Mouse (Mus musculus) intestine, embryonic 14.5 days (tissue): ENCODE measurements around the gene Cd2. TPM values are rescaled to one million over a fixed set of nuclear protein-coding genes. Genes with fewer than 3 reads are reported as not detected.

Source experiments
- ATAC-seq: fragments of 200-750 bp; cut with Nextera tagmentation; replicated peaks from 2 replicates; pipeline ENCODE4 v1.8.0; 2017; ENCODE audit warnings: low read depth, moderate number of reproducible peaks, moderate TSS enrichment, moderate library complexity; ENCODE audit not compliant: low FRiP score, low TSS enrichment
- DNase-seq: peaks from one replicate; pipeline ENCODE4 v3.0.0-alpha.2; 2018; ENCODE audit warnings: low spot score
- H3K27ac ChIP-seq: fragments of 300-500 bp; sonication (generic); 2 replicates; pipeline ENCODE4 v1.5.1; 2014; ENCODE audit warnings: low read depth, mild to moderate bottlenecking, control low read depth
- H3K27me3 ChIP-seq: fragments of 300-500 bp; sonication (generic); replicated peaks from 2 replicates; pipeline ENCODE4 v1.6.1; 2014; ENCODE audit warnings: low read length, control low read depth; ENCODE audit not compliant: control insufficient read depth, insufficient read depth
- H3K36me3 ChIP-seq: fragments of 300-500 bp; sonication (generic); 2 replicates; pipeline ENCODE4 v1.6.1; 2014; ENCODE audit warnings: low read length, control low read depth; ENCODE audit not compliant: control insufficient read depth, insufficient read depth
- H3K4me1 ChIP-seq: fragments of 300-500 bp; sonication (generic); replicated peaks from 2 replicates; pipeline ENCODE4 v1.6.1; 2014; ENCODE audit warnings: low read length, control low read depth, mixed read lengths; ENCODE audit not compliant: control insufficient read depth, insufficient read depth
- H3K4me2 ChIP-seq: fragments of 300-500 bp; sonication (generic); 2 replicates; pipeline ENCODE4 v1.6.1; 2014; ENCODE audit warnings: low read length
- H3K4me3 ChIP-seq: fragments of 300-500 bp; sonication (generic); 2 replicates; pipeline ENCODE4 v1.5.1; 2014; ENCODE audit warnings: low read depth, low read length, control low read depth, mixed read lengths
- H3K9ac ChIP-seq: fragments of 300-500 bp; sonication (generic); 2 replicates; pipeline ENCODE4 v1.6.1; 2014; ENCODE audit warnings: mild to moderate bottlenecking, low read length
- H3K9me3 ChIP-seq: fragments of 300-500 bp; sonication (generic); 2 replicates; pipeline ENCODE4 v1.6.1; 2016; ENCODE audit warnings: low read length, control low read depth; ENCODE audit not compliant: control insufficient read depth
- WGBS: fragments of 180-500 bp; shearing (Covaris S2); extraction: QIAGEN DNeasy Blood & Tissue Kit; methylation state at CpG from one replicate; pipeline ENCODE4 v1.1.7; 2014; 5-methylcytosine and 5-hydroxymethylcytosine counted together
- polyA plus RNA-seq: library from polyadenylated mRNA; unstranded; fragments of >200 nt; fragmentation: Nextera tagmentation; extraction: Ambion mirVana; gene quantifications from 2 replicates; pipeline ENCODE4 v1.2.1, GENCODE M21; 2014

Gene Cd2
- polyA plus RNA-seq, 1 experiment from 2014 or later: 0.28 TPM

DNA sequence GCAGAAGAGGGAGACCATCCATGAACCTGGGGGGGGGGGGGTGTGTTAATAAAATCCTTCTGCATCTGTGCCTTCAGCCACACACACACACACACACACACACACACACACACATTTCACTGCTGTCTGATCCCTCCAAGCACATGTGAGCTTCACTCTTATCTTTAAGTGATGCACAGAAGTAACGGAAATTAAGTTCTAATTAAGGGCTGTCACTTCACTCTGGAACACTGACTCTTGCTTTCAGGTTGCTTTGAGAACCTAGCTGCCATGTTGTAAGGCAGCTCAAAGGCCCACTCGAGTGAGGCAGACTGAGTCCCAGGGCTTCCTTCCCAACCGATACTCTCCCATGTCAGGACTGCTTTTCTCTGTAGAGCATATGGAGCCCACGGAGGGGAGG, 5.9 kb downstream of the Cd2 start:
- WGBS: 71% methylated on average over 4 of the region's 4 CpGs

DNA sequence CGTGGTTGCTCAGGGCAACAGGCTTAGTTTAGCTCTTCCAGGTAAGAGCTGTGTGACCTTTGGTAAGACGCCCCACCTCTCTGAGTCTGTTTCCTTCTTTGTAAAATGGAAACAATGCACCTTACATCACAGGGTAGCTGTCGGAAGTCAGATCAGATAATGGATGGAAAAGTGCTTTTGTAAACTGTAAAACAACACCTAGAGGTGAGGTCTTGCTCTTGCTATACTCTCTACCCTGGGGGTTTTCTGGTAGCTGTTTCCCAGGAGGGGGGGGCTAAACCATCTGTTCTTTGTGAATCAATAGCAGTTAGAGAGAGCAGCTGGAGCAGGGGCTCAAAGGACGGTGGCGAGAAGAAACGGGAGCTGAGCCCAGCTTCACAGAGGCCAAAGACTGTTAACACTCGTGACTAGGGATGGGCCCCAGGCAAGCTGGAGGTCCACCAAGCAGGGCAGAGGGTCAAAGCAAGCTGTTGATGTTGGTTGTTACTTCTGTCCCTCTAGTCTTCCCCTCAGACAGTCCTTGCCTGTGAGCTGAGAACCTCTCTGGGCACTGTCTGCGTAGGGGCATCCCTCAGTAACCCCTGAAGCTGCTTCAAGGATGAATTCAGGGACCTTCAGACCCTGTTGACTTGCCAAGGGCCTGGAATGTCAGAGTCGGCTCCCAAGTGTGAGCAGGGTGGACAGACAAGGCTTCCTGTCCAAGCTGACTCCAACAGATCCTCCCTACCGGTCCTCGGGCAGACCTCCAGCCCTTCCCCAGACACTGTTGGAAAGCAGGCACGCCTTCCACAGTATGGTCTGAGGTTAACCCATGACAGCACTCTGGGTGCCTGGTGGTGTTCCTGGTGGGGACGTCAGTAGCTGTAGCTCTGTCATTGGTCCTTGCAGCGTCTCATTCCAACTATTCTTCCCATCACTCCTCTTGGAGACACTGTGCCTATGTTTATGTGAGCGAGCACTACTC, 7.1 kb downstream of the Cd2 start:
- Histone ChIP-seq H3K9me3 (no peaks in the 10 kb centered on the region), H3K4me1 (peaks cover 8% of the 10 kb centered on the region), H3K36me3 (no peaks in the 10 kb centered on the region), H3K27ac (peak overlapping the region; percentile 30; the same call in 1 of the 2 replicates), H3K4me3 (no peak overlapping the region), H3K9ac (no peak overlapping the region), H3K4me2 (no peak overlapping the region), H3K27me3 (no peaks in the 10 kb centered on the region)
- ATAC-seq (no peak), DNase-seq (no peak)
- 46% methylated on average over 15 of the region's 15 CpGs for WGBS

More for the DNA sequence above, 5.9 kb downstream of the Cd2 start:
- DNase-seq (no peak), ATAC-seq (no peak)
- Histone ChIP-seq H3K4me2 (no peak overlapping the region), H3K9ac (no peak overlapping the region), H3K4me1 (peaks cover 8% of the 10 kb centered on the region), H3K27me3 (no peaks in the 10 kb centered on the region), H3K4me3 (no peak overlapping the region), H3K36me3 (no peaks in the 10 kb centered on the region), H3K9me3 (no peaks in the 10 kb centered on the region), H3K27ac (no peak overlapping the region)

DNA sequence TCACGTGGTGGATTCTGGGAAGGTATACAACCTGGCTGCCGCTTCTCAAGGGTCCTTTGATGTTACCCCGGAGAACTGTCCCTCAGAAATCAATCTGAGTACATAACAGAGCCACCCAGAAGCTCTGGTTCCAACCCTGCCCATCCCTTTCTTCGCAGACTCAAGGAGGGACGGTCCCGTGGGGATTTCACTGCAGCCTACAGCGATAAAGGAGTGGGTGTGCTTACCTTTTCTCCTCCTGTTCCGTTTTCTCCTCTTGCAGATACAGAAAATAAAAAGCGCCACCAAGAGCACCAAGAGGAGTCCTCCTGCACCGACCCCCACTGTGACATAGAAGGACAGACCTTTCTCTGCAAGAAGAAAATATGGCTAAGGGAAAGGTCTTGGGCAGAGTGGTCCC, 8.2 kb downstream of the Cd2 start:
- Histone ChIP-seq H3K36me3 (no peaks in the 10 kb centered on the region), H3K4me3 (no peak overlapping the region), H3K27ac (no peak overlapping the region), H3K27me3 (no peaks in the 10 kb centered on the region), H3K9me3 (no peaks in the 10 kb centered on the region), H3K9ac (no peak overlapping the region), H3K4me1 (peaks cover 8% of the 10 kb centered on the region), H3K4me2 (no peak overlapping the region)
- ATAC-seq (no peak), DNase-seq (no peak)
- 68% methylated on average over 10 of the region's 10 CpGs for WGBS

DNA sequence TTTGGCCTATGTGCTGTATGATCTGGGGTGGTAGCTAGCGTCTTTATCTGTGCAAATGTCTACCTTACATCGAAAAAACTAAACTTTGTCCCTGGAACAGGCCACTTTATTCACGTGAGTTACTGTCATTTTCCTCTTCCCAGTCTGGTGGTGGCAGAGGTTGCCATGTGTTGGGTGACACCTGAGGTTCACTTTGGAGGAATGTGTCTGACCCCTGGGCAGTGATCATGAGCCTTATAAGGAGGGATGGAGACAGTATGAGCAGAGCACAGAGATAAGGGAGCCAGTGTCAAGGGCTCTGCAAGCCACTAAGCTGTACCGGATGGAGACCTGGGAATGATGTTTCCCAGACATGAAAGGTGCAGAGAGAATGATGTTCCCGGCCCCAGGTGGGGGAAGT, 9.3 kb downstream of the Cd2 start:
- no peaks in the 10 kb centered on the region for H3K27me3 ChIP-seq

DNA sequence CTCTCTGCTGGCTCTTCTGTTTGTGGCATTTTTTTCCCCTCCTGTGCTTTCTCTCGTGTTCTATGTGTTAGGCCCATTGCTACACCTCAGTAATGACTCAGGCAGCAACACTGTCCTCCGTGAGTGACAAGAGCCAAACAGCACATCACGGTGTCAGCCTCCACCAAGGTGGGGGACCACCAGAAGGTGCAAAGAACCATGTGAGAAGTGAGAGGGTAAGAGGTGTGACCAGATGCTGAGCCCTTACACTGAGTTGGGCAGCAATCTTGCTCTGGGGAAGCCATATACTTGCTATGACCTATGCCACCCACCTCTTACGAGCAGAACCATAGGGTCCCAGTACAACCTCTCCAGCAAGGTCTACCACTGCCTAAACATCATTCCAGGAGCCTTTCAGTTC, 9.9 kb downstream of the Cd2 start:
- Histone ChIP-seq H3K36me3 (no peaks in the 10 kb centered on the region), H3K4me3 (no peak overlapping the region), H3K27me3 (no peaks in the 10 kb centered on the region), H3K4me2 (no peak overlapping the region), H3K4me1 (peaks cover 8% of the 10 kb centered on the region), H3K9me3 (no peaks in the 10 kb centered on the region), H3K27ac (no peak overlapping the region), H3K9ac (no peak overlapping the region)
- no peak for ATAC-seq
- 83% methylated on average over 4 of the region's 4 CpGs for WGBS
- DNase-seq: no peak

More for the DNA sequence above, 9.3 kb downstream of the Cd2 start:
- Histone ChIP-seq H3K27ac (no peak overlapping the region), H3K36me3 (no peaks in the 10 kb centered on the region), H3K9me3 (no peaks in the 10 kb centered on the region), H3K4me1 (peaks cover 8% of the 10 kb centered on the region), H3K9ac (no peak overlapping the region), H3K4me3 (no peak overlapping the region), H3K4me2 (no peak overlapping the region)
- DNase-seq (no peak), ATAC-seq (no peak)
- 79% methylated on average over 5 of the region's 5 CpGs for WGBS

DNA sequence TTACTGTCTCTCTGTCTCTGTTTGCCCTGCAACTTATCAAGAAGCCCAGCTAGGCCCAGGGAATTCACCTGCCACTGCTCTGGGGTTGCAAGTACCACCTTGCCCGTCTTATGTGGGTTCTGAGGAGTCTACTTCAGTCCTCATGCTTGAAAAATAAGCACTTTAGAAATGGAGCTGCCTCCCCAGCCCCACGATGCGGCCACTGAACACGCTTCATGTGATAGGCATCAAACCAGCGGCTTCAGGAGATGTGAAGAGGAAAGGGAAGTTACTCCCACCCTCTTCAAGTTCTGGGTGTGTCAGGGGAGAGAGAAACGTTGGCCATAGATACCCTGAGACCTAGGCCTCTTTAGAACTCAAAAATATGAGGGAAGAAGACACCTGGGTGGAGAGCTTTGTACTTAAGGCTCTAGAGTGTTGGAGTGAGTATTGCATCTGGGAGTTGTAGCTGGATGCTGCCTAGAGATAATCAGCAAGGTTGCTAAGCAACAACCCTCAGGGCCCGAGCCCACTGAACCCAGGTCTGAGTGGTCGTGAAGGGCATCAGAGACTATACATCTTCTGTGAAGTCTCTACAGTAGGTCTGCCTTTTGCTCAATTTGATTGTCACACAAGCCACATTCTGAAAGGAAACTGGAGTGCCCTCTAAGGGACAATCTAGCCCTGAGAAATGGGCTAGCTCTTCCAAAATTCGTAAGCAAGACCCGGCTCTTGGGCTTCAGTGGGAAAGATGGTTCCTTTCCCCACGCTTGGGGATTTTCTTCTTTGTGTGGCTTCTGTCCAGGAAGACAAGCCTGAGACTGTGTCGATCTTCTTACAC, 11.0 kb downstream of the Cd2 start:
- Histone ChIP-seq H3K4me1 (peaks cover 8% of the 10 kb centered on the region), H3K27ac (no peak overlapping the region), H3K9me3 (no peaks in the 10 kb centered on the region), H3K27me3 (no peaks in the 10 kb centered on the region), H3K4me2 (no peak overlapping the region), H3K4me3 (no peak overlapping the region), H3K9ac (no peak overlapping the region), H3K36me3 (no peaks in the 10 kb centered on the region)
- ATAC-seq: no peak
- WGBS: 67% methylated on average over 12 of the region's 12 CpGs
- no peak for DNase-seq

DNA sequence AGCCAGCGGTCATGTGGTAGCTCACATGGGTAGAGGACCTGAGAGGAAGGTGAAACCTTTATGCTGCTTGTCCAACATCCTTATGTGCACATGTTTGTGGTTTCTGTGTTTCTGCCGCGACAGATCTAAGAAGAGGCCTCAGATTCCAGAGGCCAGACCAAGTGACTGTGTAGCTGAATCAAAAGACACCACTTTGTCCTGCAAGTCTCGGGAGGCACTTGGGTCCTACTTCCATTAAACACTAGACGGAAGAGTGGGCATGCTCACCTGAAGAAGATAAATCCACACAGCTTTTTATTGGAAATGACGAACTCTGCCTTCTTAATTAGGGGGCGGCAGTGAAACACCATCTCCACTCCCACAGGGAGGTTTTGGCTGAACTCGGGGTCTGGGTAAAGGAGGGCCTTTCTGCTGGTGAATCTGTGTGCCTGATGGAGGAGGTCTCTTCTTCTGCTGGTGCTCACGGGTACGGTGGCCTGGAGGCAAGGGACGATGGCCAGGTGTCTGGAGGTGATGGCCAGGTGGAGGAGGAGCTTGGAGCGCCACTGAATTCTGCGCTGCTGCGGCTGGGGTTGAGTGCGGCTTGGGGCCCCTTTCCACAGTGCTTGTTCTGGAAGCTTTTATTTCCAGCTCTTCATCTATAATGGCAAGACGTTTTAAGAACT, 12.0 kb downstream of the Cd2 start:
- no peaks in the 10 kb centered on the region for H3K36me3 ChIP-seq
- DNase-seq (no peak), ATAC-seq (no peak)
- no peaks in the 10 kb centered on the region for H3K9me3 ChIP-seq
- 0 out of 2 replicates have a peak, but pooled peaks cover under 1% of the 10 kb centered on the region for H3K4me1 ChIP-seq
- no peak overlapping the region for H3K4me2 ChIP-seq
- WGBS: 87% methylated on average over 16 of the region's 16 CpGs
- no peaks in the 10 kb centered on the region for H3K27me3 ChIP-seq
- H3K9ac ChIP-seq: no peak overlapping the region
- H3K4me3 ChIP-seq: no peak overlapping the region
- no peak overlapping the region for H3K27ac ChIP-seq

DNA sequence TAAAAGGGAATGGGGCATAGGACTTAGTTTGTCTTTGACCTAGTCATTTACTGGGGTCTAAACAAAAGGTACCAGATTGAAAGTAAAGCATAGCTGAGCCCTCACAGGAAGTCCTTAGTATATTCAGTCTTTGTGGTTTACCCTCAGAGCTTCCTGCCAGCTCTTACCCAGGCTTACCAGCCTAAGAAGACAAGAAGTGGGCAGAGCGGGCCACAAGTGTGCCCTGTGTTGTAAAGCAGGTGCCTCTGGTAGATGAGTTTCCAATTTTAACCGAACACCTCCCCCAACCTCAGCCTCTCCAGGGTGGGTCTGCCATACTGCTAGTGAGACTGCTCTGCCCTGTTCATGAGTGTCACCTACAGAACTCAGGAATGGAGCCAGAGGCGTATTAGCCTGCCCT, 12.9 kb downstream of the Cd2 start:
- Histone ChIP-seq H3K9ac (no peak overlapping the region), H3K27me3 (no peaks in the 10 kb centered on the region), H3K4me2 (no peak overlapping the region), H3K27ac (no peak overlapping the region), H3K4me1 (no peaks in the 10 kb centered on the region), H3K4me3 (no peak overlapping the region), H3K36me3 (no peaks in the 10 kb centered on the region), H3K9me3 (no peaks in the 10 kb centered on the region)
- no peak for DNase-seq
- WGBS: 86% methylated on average over 3 of the region's 3 CpGs
- no peak for ATAC-seq
